Mouse (Mus musculus) telencephalon, adult 2 months (tissue): Measurements from ENCODE around the gene Grk2.
A peak's percentile ranks its signal among the peaks of the same experiment; 100 is the strongest.
"Not testable (repeated sequence)": the region's sequence is repeated elsewhere in the genome, so short reads cannot be mapped to it uniquely, and the experiment has no call there.

Experiments
- DNase-seq: peaks from one replicate; pipeline ENCODE4 v3.0.0-alpha.2; 2011; ENCODE audit warnings: low read depth, low spot score

The Grk2 gene

DNA sequence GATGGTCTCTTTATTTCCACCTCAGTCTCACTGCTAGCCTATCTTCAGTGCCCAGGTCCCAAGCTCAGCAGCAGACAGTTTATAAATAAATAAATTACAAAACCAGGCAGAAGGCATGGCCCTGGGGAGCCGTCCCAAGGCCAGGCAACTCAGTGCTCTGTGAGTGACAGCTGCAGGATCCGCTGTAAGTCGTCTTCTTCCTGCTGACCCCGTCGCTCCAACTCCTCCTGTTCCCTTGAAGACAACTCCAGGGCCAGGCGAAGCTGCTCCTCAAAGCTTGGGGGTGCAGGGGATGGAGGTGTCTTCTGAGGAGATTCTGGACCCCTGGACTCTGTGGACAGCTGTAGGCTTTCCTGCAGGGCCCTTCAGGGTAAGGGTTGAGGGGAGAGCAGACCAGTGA lies 35.8 kb downstream of the Grk2 start:
- DNase-seq = no peak

DNA sequence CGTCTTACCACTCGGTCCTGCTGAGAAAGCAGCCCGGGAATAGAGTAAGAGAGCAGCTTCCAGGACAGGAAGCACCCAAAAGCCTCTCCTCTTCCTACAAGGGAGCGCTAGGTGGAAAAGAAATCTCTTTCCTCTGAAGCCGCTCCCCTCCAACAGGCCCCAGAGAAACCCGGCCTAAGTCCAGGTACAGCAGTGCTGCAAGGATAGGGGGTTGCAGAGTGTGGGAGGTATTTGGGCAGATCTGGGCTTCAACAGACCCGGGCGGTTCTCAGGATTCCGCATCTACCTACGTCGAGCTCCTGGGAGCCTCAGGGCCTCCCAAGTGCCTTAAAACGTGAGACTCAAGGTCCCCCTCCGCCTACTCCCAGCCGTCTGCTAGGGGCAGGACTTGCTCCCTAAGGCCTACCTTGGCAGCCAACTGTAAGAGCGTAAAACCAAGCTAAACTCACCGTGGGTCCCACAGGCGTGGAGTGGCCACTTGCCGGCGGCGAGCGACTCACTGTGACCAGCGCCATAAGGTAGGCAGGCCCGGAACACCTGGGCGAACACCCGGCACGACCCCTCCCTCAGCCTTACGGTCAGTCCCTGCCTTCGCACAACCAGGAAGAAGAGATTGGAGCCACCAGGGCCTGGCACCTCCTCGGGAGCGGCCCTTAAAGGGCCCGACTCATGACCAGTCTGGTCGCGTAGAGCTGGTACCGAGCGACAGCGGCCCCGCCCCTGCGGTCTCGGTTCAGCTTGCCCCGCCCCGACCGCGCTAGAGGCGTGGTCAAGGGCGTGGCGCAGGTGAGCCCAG lies 37.3 kb downstream of the Grk2 start, which contains the start of gene Ssh3:
Ssh3 (minus strand) TSS at position 615 of the 796 bp plus-strand sequence.
- DNase-seq = peak; percentile 52

DNA sequence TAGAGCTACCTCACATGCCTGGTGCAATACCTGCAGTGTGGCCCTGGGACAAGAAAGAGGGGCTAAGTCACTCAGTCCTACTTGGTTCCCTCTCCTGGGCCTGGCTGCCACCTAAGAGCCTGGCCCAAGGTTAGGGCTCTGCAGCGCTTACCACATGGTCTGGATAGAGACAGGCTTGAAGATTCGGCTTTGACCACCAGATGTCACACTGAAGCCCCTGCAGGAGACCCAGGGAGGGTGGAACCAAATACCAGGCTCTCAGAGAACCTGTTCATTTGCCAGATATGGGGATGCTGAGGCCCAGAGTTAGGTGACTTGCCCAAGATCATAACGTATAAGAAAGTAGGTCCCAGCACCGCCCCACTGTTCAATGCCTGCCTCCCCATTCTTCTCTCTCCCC lies 40.1 kb downstream of the Grk2 start:
- no peak for DNase-seq

DNA sequence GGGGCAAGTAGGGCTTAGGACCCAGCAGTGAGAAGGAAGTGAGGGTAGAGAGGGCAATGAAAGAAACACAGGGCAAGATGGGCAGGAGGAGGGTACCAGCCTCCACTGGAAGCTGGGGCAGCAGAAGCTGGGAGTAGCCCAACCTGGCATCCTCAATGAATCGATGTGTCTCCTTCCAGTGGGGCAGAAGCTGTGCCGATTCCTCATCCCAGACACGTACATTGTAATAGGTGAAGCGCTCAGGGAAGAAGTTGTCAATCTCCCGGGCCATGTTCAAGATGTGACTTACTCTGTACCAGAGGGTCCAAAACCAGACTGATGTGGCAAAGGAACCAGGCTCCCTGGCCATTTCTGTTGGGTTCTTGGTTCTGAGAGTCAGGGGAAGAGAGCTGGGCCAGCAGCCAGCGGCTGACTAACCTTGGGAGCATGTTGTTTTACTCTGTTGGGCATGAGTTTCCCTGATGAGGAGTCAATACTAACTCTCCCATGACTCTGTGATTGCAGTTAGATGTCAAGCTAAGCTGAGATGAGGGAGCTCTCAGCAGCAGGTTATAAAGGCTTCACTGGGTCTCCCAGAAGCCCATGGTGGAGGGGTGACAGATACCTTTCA lies 41.7 kb downstream of the Grk2 start:
- DNase-seq = no peak

GRCm38 (mm10) chr19:4263702-4264101 lies 42.3 kb downstream of the Grk2 start:
- DNase-seq = no peak

DNA sequence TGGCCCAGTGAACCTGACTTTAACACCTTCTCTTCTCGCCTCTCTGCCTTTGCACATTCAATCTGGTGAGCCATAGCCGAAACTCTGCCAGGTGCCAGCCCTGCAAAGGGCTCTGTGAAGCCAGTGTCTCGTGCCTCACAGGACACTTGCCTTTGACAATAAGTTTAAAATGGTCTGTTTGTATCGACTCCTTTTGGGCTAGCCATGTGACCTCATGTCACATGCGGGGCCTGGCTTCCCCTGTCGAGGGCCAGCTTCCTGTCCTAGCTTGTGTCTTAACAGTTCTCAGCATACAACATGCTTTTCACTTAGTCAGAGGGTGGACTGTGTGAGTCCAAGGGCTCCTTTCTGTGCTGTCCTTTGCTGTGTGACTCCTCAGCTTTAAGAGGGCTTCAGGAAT lies 43.3 kb downstream of the Grk2 start:
- DNase-seq = no peak

DNA sequence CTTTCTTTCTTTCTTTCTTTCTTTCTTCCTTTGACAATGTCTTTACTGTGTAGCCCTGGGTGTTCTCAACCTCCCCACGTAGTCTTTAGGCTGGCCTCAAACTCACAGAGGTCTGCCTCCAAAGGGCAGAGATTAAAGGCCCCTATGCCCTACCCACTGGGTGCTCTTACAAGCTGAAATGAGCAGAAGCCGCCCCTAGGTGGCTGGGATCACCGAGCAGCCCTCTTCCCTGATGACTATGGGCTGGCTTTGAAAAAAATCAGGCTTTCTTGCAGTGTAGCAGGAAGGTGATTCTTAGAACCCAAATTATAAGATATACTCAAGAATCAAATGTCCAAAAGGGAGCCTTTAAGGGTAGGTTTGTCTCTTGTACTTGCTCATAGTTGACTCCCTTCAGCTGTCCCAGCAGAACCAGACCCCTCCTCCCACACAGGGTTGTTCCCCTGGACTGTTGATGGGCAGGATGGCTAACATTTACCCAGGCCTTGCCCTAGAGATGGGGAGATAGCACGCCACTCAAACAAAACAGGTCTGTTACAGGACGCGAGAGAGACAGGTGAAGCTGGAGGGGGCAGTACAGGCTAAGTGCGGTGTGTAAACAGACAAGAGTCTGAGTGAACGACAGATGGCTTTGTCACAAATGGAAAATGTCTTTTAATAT lies 44.9 kb downstream of the Grk2 start:
- no peak for DNase-seq

DNA sequence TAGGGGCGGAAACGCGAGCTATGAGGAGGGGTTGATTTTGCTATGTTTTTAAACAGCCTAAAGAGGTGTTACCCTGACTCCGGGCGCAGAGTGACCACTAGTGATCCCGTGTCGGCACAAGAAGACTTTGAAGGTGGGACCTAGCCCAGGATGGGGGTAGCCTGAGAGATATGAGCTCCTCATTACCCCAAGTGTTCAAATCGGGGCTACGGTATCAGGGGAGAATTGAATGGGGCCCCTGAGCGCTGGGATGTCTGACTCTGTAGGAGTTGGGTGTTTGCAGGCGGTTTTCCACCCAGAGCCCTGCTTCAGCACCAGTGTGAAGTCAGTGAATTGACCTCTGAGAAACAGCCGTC lies 48.1 kb downstream of the Grk2 start:
- DNase-seq = no peak

- DNase-seq = peak; percentile 91
Measured at GRCm38 (mm10) chr19:4257216-4257896, 48.7 kb downstream of the Grk2 start.

DNA sequence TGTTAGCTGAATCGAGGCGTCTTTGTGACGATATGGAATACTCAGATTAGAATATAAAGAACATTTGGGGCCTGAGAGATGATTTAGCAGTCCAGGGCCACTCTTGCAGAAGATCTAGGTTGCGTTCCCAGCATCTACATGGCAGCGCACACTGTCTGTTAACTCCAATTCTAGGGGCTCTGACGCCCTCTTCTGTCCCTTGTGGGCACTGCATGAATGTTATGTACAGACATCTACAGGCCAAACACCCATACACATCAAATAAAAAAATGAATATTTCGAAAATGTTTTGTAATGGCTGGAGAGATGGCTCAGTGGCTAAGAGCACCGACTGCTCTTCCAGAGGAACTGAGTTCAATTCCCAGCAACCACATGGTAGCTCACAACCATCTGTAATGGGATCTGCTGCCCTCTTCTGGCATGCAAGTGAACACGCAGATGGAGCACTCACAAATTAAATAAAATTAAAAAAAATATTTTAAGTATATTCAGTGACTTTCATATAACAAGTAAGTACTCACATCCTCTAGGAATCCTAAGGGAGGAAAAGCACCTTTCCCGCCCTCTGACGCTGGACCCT lies 50.3 kb downstream of the Grk2 start:
- DNase-seq = no peak

GRCm38 (mm10) chr19:4254230-4254629 lies 51.8 kb downstream of the Grk2 start:
- DNase-seq = no peak

GRCm38 (mm10) chr19:4248683-4249082 lies 57.3 kb downstream of the Grk2 start:
- not testable (repeated sequence) for DNase-seq

- no peak for DNase-seq
Measured at GRCm38 (mm10) chr19:4247010-4247409, 59.0 kb downstream of the Grk2 start.

GRCm38 (mm10) chr19:4244775-4245174 lies 61.2 kb downstream of the Grk2 start:
- DNase-seq = no peak

- DNase-seq = no peak
Measured at GRCm38 (mm10) chr19:4242416-4242815, 63.6 kb downstream of the Grk2 start.

GRCm38 (mm10) chr19:4240247-4240668 lies 65.8 kb downstream of the Grk2 start:
- no peak for DNase-seq
